Mouse (Mus musculus) megakaryocyte, embryonic 14.5 days (primary cell): Measurements from ENCODE around the gene Tle3.

Experiments
- FLI1 ChIP-seq: IDR thresholded peaks from 2 replicates; pipeline ENCODE4 v1.6.1; 2012; ENCODE audit warnings: low read length, inconsistent platforms, mixed read lengths
- GATA1 ChIP-seq: IDR thresholded peaks from 3 replicates; pipeline ENCODE4 v1.6.1; 2012; ENCODE audit warnings: mixed read lengths, low read length, inconsistent platforms, borderline replicate concordance

- TF ChIP-seq GATA1 (no peak), FLI1 (no peak)
Observed at GRCm38 (mm10) chr9:61367857-61368566, 4.2 kb upstream of the Tle3 start.
